Mouse (Mus musculus) heart, embryonic 14.5 days (tissue): ENCODE data around the gene Vps52. TPM values are rescaled to one million over a fixed set of nuclear protein-coding genes. Genes with fewer than 3 reads are reported as not detected.

Source experiments
- ATAC-seq: fragments of 200-750 bp; cut with Nextera tagmentation; 2 replicates; pipeline ENCODE4 v1.8.0; 2017; ENCODE audit warnings: low read depth, moderate TSS enrichment; ENCODE audit not compliant: insufficient number of reproducible peaks, insufficient read depth, low FRiP score
- H3K27ac ChIP-seq, 2 experiments: fragments of 200-500 bp in 1 of 2; fragments of 300-500 bp in 1 of 2; sonication (generic) in 1 of 2; replicated peaks in 1 of 2; 2 replicates each; pipeline ENCODE4 v1.5.1; 2012 to 2014; ENCODE audit warnings: low read depth in 2 of 2, low read length in 2 of 2, control low read depth in 1 of 2, mild to moderate bottlenecking in 1 of 2, mixed read lengths in 1 of 2; ENCODE audit not compliant: control insufficient read depth in 1 of 2, insufficient read depth in 1 of 2
- H3K27me3 ChIP-seq: fragments of 300-500 bp; sonication (generic); 2 replicates; pipeline ENCODE4 v1.6.1; 2014; ENCODE audit warnings: mild to moderate bottlenecking, low read length, control low read depth; ENCODE audit not compliant: control insufficient read depth, insufficient read depth
- H3K36me3 ChIP-seq: fragments of 300-500 bp; sonication (generic); 2 replicates; pipeline ENCODE4 v1.6.1; 2014; ENCODE audit warnings: mild to moderate bottlenecking, control low read depth, low read length, mixed read lengths; ENCODE audit not compliant: control insufficient read depth, insufficient read depth
- H3K4me1 ChIP-seq, 2 experiments: fragments of 200-500 bp in 1 of 2; fragments of 300-500 bp in 1 of 2; sonication (generic) in 1 of 2; 2 replicates each; pipeline ENCODE4 v1.6.1; 2012 to 2014; ENCODE audit warnings: low read length in 2 of 2, control low read depth in 1 of 2, mixed read lengths in 1 of 2; ENCODE audit not compliant: control insufficient read depth in 2 of 2, insufficient read depth in 2 of 2
- H3K4me2 ChIP-seq: fragments of 300-500 bp; sonication (generic); 2 replicates; pipeline ENCODE4 v1.6.1; 2014; ENCODE audit warnings: mild to moderate bottlenecking, low read length
- H3K4me3 ChIP-seq, 2 experiments: fragments of 200-500 bp in 1 of 2; fragments of 300-500 bp in 1 of 2; sonication (generic) in 1 of 2; 2 replicates each; pipeline ENCODE4 v1.5.1; 2012 to 2014; ENCODE audit warnings: low read length in 2 of 2, mild to moderate bottlenecking in 2 of 2, control low read depth in 1 of 2, low read depth in 1 of 2, moderate library complexity in 1 of 2; ENCODE audit not compliant: control insufficient read depth in 1 of 2, insufficient read depth in 1 of 2
- H3K9ac ChIP-seq: fragments of 300-500 bp; sonication (generic); 2 replicates; pipeline ENCODE4 v1.6.1; 2014; ENCODE audit warnings: mild to moderate bottlenecking, low read length
- H3K9me3 ChIP-seq: fragments of 300-500 bp; sonication (generic); 2 replicates; pipeline ENCODE4 v1.6.1; 2016; ENCODE audit warnings: low read length, control low read depth; ENCODE audit not compliant: control insufficient read depth
- WGBS: fragments of 180-500 bp; shearing (Covaris S2); extraction: QIAGEN DNeasy Blood & Tissue Kit; methylation state at CpG from one replicate; pipeline ENCODE4 v1.1.7; 2014; 5-methylcytosine and 5-hydroxymethylcytosine counted together
- polyA plus RNA-seq: library from polyadenylated mRNA; unstranded; fragments of >200 nt; fragmentation: Nextera tagmentation; extraction: Ambion mirVana; gene quantifications from 2 replicates; pipeline ENCODE4 v1.2.1, GENCODE M21; 2014

The Vps52 gene
- polyA plus RNA-seq, 1 experiment from 2014 or later = 27.6 TPM

DNA sequence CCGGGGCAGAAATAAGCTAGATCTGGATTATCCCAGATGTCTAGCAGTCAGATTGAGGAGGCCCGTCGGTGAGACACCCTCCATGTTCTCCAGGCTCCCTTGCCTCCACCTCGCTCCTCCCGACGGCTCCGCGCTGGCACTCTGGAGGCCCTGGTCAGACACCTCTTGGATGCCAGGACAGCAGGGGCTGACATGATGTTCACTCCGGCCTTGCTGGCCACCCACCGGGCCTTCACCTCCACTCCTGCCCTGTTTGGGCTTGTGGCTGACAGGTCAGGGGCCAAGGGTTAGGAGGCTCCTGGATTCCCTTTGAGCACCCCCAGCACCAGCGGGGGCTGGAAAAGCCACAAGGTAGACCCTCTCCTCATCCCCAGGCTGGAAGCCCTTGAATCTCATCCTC lies 23.7 kb upstream of the Vps52 start:
- no peaks in the 10 kb centered on the region for H3K9me3 ChIP-seq
- H3K36me3 ChIP-seq = peaks cover 52% of the 10 kb centered on the region
- ATAC-seq = no peak
- no peak overlapping the region for H3K27ac ChIP-seq
- H3K4me2 ChIP-seq = no peak overlapping the region
- H3K4me3 ChIP-seq = no peak overlapping the region
- WGBS = 91% methylated on average over 11 of the region's 11 CpGs
- peaks cover 8 to 18% of the 10 kb centered on the region in 2 experiments; a peak in 3 of 4 replicates for H3K4me1 ChIP-seq
- H3K27me3 ChIP-seq = no peaks in the 10 kb centered on the region
- no peak overlapping the region for H3K9ac ChIP-seq

DNA sequence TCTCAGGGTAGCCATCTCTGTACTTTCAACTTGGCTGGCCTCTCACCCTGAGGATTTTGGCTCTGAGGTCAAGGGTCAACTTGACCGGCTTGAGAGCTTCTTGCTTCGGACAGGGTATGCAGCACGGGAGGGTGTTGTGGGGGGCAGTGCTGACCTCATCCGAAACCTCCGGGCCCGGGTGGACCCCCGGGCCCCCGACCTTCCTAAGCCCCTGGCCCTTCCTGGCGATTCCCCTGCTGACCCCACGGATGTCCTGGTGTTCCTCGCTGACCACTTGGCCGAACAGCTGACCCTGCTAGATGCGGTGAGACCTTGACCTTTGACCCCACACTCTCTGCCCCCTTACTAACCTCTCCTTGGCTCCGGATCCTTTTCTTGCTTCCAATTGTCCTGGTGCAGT lies 23.2 kb upstream of the Vps52 start:
- H3K9me3 ChIP-seq = no peaks in the 10 kb centered on the region
- H3K4me1 ChIP-seq = peaks cover 8 to 18% of the 10 kb centered on the region in 2 experiments; a peak in 3 of 4 replicates
- no peak overlapping the region for H3K4me3 ChIP-seq
- ATAC-seq = no peak
- H3K36me3 ChIP-seq = peaks cover 53% of the 10 kb centered on the region
- H3K9ac ChIP-seq = no peak overlapping the region
- no peak overlapping the region for H3K27ac ChIP-seq
- no peak overlapping the region for H3K4me2 ChIP-seq
- WGBS = 86% methylated on average over 14 of the region's 14 CpGs
- no peaks in the 10 kb centered on the region for H3K27me3 ChIP-seq

DNA sequence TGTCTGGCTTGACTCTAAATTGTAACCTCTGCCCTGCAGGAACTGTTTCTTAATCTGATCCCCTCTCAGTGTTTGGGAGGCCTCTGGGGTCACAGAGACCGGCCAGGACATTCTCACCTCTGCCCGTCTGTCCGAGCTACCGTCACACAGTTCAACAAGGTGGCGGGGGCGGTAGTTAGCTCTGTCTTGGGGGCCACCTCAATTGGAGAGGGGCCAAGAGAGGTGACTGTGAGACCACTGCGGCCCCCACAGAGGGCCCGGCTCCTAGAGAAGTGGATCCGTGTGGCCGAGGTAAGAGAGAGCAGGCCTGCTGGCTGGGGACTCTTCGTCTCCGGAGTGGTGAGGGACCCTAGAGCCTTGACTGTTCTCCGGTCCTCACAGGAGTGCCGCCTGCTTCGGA lies 22.6 kb upstream of the Vps52 start:
- ATAC-seq = no peak
- H3K36me3 ChIP-seq = peaks cover 56% of the 10 kb centered on the region
- WGBS = 91% methylated on average over 15 of the region's 15 CpGs

DNA sequence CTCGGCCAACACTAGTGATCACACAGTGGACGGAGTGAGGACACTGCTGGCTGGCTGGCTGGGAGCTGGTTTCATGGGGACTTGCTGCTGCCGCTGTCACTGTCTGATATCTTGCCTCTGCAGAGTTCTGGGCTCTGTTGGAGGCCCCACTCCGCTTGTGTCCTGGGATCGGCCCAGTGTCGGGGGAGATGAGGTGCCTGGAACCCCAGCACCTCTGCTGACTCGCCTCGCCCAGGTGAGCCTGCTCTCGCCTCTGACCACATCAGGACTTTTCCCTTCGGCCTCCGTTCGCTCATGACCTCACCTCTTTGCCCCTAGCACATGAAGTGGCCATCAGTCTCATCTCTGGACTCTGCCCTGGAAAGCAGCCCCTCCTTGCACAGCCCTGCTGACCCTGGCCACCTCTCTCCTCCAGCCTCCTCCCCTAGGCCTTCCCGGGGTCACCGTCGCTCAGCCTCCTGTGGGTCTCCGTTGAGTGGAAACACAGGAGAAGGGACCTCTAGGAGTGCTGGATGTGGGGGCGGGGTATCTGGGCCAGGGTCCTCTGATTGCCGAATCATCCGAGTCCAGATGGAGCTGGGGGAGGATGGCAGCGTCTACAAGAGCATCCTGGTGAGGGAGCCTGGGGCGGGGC lies 20.1 kb upstream of the Vps52 start:
- H3K4me3 ChIP-seq = no peak overlapping the region
- ATAC-seq = no peak
- peaks cover 11 to 19% of the 10 kb centered on the region in 2 experiments; a peak in 3 of 4 replicates for H3K4me1 ChIP-seq
- no peaks in the 10 kb centered on the region for H3K9me3 ChIP-seq
- H3K36me3 ChIP-seq = peaks cover 66% of the 10 kb centered on the region
- H3K4me2 ChIP-seq = no peak overlapping the region
- WGBS = 82% methylated on average over 21 of the region's 21 CpGs
- no peaks in the 10 kb centered on the region for H3K27me3 ChIP-seq
- H3K27ac ChIP-seq = no peak overlapping the region
- H3K9ac ChIP-seq = no peak overlapping the region

More for the DNA sequence above, 22.6 kb upstream of the Vps52 start:
- Histone ChIP-seq H3K9me3 (no peaks in the 10 kb centered on the region), H3K4me1 (peaks cover 8 to 18% of the 10 kb centered on the region in 2 experiments; a peak in 3 of 4 replicates), H3K9ac (no peak overlapping the region), H3K27ac (no peak overlapping the region), H3K27me3 (no peaks in the 10 kb centered on the region), H3K4me3 (no peak overlapping the region), H3K4me2 (no peak overlapping the region)

DNA sequence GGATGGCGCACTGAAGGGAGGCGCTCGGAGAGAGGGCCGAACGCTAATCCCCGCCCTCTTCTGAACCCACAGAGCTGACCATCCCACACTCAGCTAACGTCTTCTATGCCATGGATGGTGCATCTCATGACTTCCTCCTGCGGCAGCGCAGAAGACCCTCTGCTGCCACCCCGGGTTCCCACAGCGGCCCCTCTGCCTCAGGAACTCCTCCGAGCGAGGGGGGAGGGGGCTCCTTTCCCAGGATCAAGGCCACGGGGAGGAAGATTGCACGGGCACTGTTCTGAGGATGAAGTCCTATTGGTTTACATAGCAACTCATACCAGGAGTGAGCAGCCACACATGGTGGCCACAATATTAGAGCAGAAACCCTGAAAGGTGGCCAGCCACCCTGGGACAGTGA lies 18.6 kb upstream of the Vps52 start:
- no peaks in the 10 kb centered on the region for H3K9me3 ChIP-seq
- H3K4me3 ChIP-seq = no peak overlapping the region
- no peak overlapping the region for H3K9ac ChIP-seq
- WGBS = 87% methylated on average over 15 of the region's 15 CpGs
- H3K4me1 ChIP-seq = peaks cover 8 to 19% of the 10 kb centered on the region in 2 experiments
- no peak for ATAC-seq
- no peaks in the 10 kb centered on the region for H3K27me3 ChIP-seq
- H3K36me3 ChIP-seq = peaks cover 63% of the 10 kb centered on the region
- H3K27ac ChIP-seq = no peak overlapping the region
- H3K4me2 ChIP-seq = no peak overlapping the region

DNA sequence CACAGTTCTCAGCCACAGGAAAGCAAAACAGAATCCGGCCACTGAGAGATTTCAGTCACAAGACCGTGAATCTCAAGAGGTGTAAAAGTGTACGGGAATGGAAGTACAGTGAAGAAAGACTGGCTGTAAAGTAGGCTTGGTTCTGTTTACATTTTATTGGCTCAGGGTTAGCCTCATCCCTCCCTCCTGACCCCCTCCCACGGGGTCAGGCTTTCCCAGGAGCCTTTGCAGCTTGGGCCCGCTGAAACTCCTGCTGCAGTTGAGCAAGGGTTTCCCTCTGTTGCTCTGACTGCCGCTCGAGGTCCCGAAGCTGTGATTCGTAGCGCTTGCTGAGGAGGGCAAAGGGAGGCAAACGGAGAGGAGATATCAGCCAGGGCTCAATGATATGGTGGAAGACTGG lies 16.8 kb upstream of the Vps52 start:
- Histone ChIP-seq H3K4me3 (no peak overlapping the region), H3K36me3 (peaks cover 57% of the 10 kb centered on the region), H3K27me3 (no peaks in the 10 kb centered on the region), H3K9ac (no peak overlapping the region), H3K4me1 (peaks cover 8 to 19% of the 10 kb centered on the region in 2 experiments), H3K27ac (no peak overlapping the region), H3K9me3 (no peaks in the 10 kb centered on the region), H3K4me2 (no peak overlapping the region)
- no peak for ATAC-seq
- 74% methylated on average over 11 of the region's 11 CpGs for WGBS

DNA sequence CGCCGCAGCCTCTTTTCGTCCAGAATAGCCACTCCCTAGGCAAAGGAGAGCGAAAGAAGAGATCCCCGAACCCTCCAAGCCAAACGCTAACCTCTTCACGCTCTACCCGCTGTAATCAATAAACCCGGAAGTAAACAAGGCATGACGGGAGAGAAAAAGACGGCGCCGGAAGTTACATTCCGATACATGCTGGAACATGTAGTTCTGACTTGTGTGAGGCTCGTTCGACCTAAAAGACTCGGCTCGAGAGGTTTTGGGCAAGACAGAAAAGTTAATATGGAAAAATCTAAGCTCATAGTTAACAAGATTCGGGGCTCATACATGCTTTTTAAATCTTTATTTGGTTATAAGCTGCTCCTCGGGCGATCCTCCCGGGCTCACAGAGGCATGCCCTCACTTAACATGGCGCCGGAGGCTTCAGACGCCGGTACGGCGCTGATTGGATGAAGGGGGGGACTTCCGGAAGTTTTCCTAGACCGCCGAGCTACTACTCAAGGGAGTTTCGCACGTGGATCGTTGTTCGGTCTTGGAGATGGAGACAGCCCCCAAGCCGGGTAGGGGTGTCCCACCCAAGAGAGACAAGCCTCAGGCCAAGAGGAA lies 15.3 kb upstream of the Vps52 start, which contains the start of the genes Pfdn6 and Wdr46:
Gene Pfdn6, minus strand, starts transcription at position 138 of the 600 bp plus-strand sequence.
Gene Wdr46, plus strand, starts transcription at position 455 of the 600 bp plus-strand sequence.
- 0 out of 4 replicates have a peak within 1 kb of the TSS, but pooled peaks of 1 of the 2 experiments have one; percentile 39 for H3K27ac ChIP-seq
- WGBS = under 1% methylated on average over 36 of the region's 36 CpGs
- H3K9me3 ChIP-seq = no peaks in the 10 kb centered on the region
- peak; percentile 78 for ATAC-seq
- peak within 1 kb of the TSS; percentile 93 for H3K4me2 ChIP-seq
- no peaks in the 10 kb centered on the region for H3K27me3 ChIP-seq
- peak within 1 kb of the TSS; percentile 86 for H3K9ac ChIP-seq
- H3K36me3 ChIP-seq = peaks cover 59% of the 10 kb centered on the region
- H3K4me1 ChIP-seq = peaks cover 8 to 19% of the 10 kb centered on the region in 2 experiments
- peak within 1 kb of the TSS; percentile 68 to 78 for H3K4me3 ChIP-seq
